Mouse (Mus musculus): ENCODE data around the gene Stk38.
"Not testable (repeated sequence)": the region's sequence is repeated elsewhere in the genome, so short reads cannot be mapped to it uniquely, and the experiment has no call there.

Stk38 gene

DNA sequence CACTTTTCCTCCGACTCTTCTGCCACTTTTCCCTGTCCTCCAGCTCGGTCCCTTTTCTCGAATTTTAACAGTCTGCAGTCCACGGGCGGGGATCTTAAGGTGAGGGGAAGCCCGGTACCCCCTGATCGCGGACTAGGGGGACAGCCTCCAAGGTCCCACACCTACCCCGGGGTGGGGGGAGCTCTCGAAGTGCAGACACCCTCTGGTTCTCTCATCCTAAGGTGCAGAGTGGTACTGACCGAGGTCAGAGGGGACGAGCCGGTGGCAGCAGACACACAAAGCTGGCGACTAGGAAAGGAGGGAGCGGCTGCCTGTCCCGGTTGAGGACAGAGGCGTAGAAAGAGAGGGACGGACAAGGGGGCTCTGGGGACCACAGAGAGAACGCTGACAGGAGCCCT, 553 bp downstream of the Stk38 start:
- DNase-seq (ENCODE audit: low spot score): peak; percentile 16

DNA sequence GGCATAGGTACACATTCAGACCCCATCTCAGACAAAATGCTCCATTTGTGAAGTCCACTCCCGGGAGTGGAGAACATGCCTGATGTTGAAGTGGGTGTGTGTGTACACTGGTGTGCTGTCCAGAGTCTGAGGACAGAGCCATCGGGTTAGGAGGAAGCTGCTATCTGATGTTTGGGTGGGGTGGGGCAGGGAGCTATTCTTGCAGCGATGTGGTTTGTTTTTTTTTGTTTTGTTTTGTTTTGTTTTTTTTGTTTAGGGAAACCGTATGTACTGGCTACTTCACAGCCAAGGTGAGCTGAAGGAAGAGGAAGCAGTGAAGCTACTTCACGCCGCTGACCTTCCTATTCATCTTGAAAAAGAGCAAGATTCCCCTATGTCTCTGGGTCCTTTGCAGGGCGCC, 983 bp downstream of the Stk38 start:
- no peak for DNase-seq (ENCODE audit: low spot score)

GRCm38 (mm10) chr17:29005002-29005401, 2.8 kb downstream of the Stk38 start:
- no peak for DNase-seq (ENCODE audit: low spot score)

- DNase-seq (ENCODE audit: low spot score): peak; percentile 32
These were observed 4.1 kb downstream of the Stk38 start for GRCm38 (mm10) chr17:29003740-29004139.

GRCm38 (mm10) chr17:29000465-29000864, 7.3 kb downstream of the Stk38 start:
- DNase-seq (ENCODE audit: low spot score): peak; percentile 29

GRCm38 (mm10) chr17:28994615-28995014, 13.2 kb downstream of the Stk38 start:
- DNase-seq (ENCODE audit: low spot score): peak; percentile 32

GRCm38 (mm10) chr17:28993004-28993403, 14.8 kb downstream of the Stk38 start:
- DNase-seq (ENCODE audit: low spot score): not testable (repeated sequence)

GRCm38 (mm10) chr17:28992105-28992504, 15.7 kb downstream of the Stk38 start:
- no peak for DNase-seq (ENCODE audit: low spot score)

- no peak for DNase-seq (ENCODE audit: low spot score)
These were observed 16.5 kb downstream of the Stk38 start for GRCm38 (mm10) chr17:28991286-28991685.

DNA sequence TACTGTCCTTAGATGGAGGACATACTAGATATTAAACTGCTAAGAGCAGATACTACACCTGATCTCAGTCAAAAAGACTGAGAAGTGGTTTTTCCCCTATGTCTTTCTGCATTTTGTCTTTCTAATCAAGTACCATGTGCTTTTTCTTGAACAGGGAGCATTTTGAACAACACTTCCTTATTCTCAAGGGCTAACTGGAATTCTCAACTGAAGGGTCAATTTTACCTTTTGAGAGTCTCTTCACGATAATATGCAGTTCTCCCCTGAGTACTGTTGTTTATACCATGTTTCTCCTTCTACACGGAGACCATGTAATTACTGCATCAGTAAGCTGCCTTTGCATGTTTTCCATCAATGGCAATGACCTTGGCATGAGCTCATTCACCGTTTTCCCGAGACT, 17.7 kb downstream of the Stk38 start:
- DNase-seq (ENCODE audit: low spot score): no peak

DNA sequence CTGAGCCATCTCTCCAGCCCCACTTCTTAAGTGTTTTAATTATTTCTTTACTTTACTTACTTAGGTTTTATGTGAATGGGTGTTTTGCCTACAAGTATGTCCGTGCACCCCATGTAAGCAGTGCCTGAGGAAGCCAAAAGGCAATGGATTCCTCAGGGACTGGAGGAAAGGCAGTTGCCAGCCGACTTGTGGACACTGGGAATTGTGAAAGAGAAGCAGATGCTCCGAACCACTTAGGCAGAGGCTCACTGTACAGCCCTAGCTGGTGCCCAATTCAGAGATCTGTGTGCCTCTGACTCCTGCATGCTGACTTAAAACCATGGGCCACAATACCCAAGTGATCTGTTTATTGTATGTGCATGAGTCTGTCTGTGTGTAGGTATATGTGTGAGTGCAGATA, 18.8 kb downstream of the Stk38 start:
- DNase-seq (ENCODE audit: low spot score): no peak

GRCm38 (mm10) chr17:28988291-28988690, 19.5 kb downstream of the Stk38 start:
- no peak for DNase-seq (ENCODE audit: low spot score)

DNA sequence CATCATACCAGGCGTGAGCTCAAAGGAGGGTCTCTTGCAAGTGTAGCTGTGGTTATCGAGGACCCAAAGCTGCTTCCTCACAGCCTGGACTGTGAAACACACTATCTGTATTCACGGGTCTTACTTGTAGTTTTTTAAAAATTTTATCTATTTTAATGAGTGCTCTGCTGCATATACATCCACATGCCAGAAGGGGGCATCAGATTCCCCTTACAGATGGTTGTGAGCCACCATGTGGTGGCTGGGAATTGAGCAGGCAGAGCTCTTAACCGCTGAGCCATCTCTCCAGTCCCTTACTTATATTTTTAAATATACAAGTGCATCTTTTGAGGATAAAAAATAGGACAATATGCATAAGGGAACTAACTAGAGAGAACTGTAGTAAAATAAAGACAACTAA, 20.1 kb downstream of the Stk38 start:
- peak; percentile 69 for DNase-seq (ENCODE audit: low spot score)

DNA sequence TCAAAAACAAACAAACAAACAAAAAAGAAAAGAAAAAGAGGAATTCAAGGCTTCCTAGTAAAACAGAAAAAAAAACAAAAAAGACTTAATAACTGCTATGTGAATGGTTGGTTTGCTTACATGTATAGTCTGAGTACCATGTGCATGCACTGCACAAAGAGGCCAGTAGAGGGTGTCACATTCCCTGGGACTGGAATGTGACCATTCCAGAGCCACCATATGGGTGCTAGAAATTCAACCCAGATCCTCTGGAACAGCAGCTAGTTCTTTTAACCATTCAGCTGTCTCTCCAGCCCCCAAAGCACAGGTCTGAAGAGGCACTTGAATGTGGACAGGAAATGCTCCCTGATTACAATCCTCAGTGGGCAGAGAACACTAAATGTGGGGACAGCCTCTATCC, 21.0 kb downstream of the Stk38 start:
- no peak for DNase-seq (ENCODE audit: low spot score)

- no peak for DNase-seq (ENCODE audit: low spot score)
These were observed 22.9 kb downstream of the Stk38 start for GRCm38 (mm10) chr17:28984724-28985420.

- no peak for DNase-seq (ENCODE audit: low spot score)
These were observed 25.2 kb downstream of the Stk38 start for GRCm38 (mm10) chr17:28982591-28982990.

DNA sequence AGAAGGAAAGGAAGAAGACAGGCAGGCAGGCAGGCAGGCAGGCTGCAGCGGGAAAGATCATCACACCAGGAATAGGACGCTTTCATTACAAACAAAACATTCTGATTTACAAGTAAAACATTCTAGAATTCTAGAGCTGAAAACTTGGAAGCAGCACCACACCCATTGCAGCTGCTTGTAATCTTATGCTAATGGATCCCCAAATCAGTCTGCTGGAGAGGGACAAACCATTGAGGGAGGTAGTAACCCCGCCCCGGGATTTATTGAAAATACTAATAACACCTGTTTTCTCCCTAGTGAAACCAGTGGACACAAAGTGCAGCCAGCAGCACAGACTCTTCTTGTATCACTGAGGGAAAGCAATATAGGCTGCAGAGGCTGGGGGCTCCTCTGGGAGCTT, 26.7 kb downstream of the Stk38 start:
- no peak for DNase-seq (ENCODE audit: low spot score)

GRCm38 (mm10) chr17:28979091-28979490, 28.7 kb downstream of the Stk38 start:
- no peak for DNase-seq (ENCODE audit: low spot score)

GRCm38 (mm10) chr17:28970122-28970521, 37.7 kb downstream of the Stk38 start:
- no peak for DNase-seq (ENCODE audit: low spot score)

GRCm38 (mm10) chr17:28967021-28967610, 40.7 kb downstream of the Stk38 start:
- peak; percentile 19 for DNase-seq (ENCODE audit: low spot score)

GRCm38 (mm10) chr17:28961596-28961995, 46.2 kb downstream of the Stk38 start:
- no peak for DNase-seq (ENCODE audit: low spot score)

GRCm38 (mm10) chr17:28960597-28960996, 47.2 kb downstream of the Stk38 start:
- no peak for DNase-seq (ENCODE audit: low spot score)

DNA sequence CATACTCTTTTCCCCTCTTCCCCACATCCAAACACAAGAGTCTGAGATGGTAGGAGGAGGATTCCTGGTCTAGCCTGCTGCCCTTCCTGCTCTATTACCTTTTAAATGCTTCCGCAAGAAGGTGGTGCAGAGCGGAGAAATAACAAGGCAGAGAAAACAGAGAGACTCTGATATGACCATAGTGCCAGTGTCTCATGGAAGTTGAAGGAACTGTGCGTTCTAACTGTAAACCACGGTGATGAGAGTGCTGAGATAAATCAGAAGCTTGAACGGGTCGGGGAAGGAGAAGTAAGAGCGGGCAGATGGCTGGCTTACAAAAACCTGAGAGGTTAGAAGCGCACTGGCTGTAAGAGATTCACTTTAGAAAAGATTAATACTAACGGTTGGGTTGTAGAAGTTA, 53.4 kb downstream of the Stk38 start:
- no peak for DNase-seq (ENCODE audit: low spot score)

GRCm38 (mm10) chr17:28953251-28953650, 54.5 kb downstream of the Stk38 start:
- DNase-seq (ENCODE audit: low spot score): peak; percentile 24
